Comparison of ENCODE assay signal across 13 mouse cellular contexts in genomic region chr5:57943176-57943575, GRCm38 (mm10).
"Had no signal": no experiment of that assay in that cellular context is flagged by ENCODE, and none has a peak within 500 bp of the region (broad histone marks: within the 10 kb centered on the region; RNA-seq: fewer than 3 reads in every experiment).

No protein-coding gene starts in this region.

- H3K27ac ChIP-seq: kidney, postnatal 0 days; layer of hippocampus, adult 2 months; limb, embryonic 15.5 days; liver, embryonic 12.5 days; midbrain, embryonic 13.5 days; neural tube, embryonic 15.5 days had no signal

- H3K9ac ChIP-seq: limb, embryonic 15.5 days; liver, embryonic 12.5 days; midbrain, embryonic 13.5 days; neural tube, embryonic 15.5 days had no signal

- H3K27me3 ChIP-seq: limb, embryonic 15.5 days; liver, embryonic 12.5 days; midbrain, embryonic 13.5 days; neural tube, embryonic 15.5 days had no signal

- H3K4me3 ChIP-seq: layer of hippocampus, adult 2 months; limb, embryonic 15.5 days; liver, embryonic 12.5 days; midbrain, embryonic 13.5 days; neural tube, embryonic 15.5 days had no signal

- H3K4me2 ChIP-seq: limb, embryonic 15.5 days; liver, embryonic 12.5 days; midbrain, embryonic 13.5 days; neural tube, embryonic 15.5 days had no signal

- DNase-seq: kidney, adult 9 months; kidney, postnatal 4 days; left cerebral cortex, postnatal 4 days; right cerebral cortex, adult 18-20 months; right cerebral cortex, postnatal 25 days; thymus, postnatal 36 days had no signal

- ATAC-seq: intestine, postnatal 0 days; liver, embryonic 12.5 days; midbrain, embryonic 13.5 days had no signal

- H3K9me3 ChIP-seq: limb, embryonic 15.5 days; liver, embryonic 12.5 days; midbrain, embryonic 13.5 days; neural tube, embryonic 15.5 days had no signal

- H3K36me3 ChIP-seq: limb, embryonic 15.5 days; liver, embryonic 12.5 days; midbrain, embryonic 13.5 days; neural tube, embryonic 15.5 days had no signal

- H3K4me1 ChIP-seq: liver, embryonic 12.5 days; midbrain, embryonic 13.5 days had no signal
